Mouse (Mus musculus) heart, postnatal 0 days (tissue): ENCODE measurements around the gene Olfr545.

Experiments used
- CTCF ChIP-seq: IDR thresholded peaks from 2 replicates; pipeline ENCODE4 v1.5.1; 2016; ENCODE audit warnings: antibody characterized with exemption, control low read depth, low read depth
- EP300 ChIP-seq: IDR thresholded peaks from 2 replicates; pipeline ENCODE4 v1.6.1; 2016; ENCODE audit warnings: antibody characterized with exemption, low read depth

GRCm38 (mm10) chr7:102472675-102473074 lies 26.7 kb downstream of the Olfr545 start:
- TF ChIP-seq CTCF (no peak), EP300 (no peak)
